Mouse (Mus musculus): Measurements from ENCODE around the gene Slc6a20b. TPM values are rescaled to one million over a fixed set of nuclear protein-coding genes. Genes with fewer than 3 reads are reported as not detected.

Gene Slc6a20b
- 0.26 TPM for polyA plus RNA-seq (2017; shearing (Covaris generic))

DNA sequence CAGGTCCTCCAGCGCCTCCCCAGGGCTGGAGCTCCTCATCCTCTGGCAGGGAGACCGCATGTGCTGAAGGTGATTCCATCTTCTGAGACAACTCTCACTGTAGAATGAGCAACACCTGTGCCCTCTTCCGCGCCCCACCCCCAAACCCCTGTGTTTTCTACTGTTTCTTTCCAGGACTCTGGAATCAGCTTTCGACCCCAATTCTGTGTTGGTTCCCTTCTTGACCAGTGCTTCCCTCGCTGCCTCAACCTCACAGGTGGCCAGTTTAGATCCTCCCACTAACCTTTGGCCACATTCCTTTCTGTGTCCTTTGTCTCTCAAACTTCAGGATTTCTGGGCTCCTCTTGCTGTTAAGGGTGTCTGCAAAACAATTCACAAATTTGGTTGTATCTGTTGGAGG, at the start of gene Slc6a20b:
Gene Slc6a20b, minus strand, starts transcription at position 285 of the 400 bp plus-strand sequence.

GRCm38 (mm10) chr9:123678327-123679105, 46.2 kb upstream of the Slc6a20b start, which contains the start of the genes Ccr9 and Slc6a20a:
Gene Ccr9 (plus strand): TSS chr9:123678439.
Gene Slc6a20a (minus strand): TSS chr9:123678885.

Other genes starting within 250 kb of the Slc6a20b start
- 29.5 TPM for gene Limd1, start 153.9 kb downstream of the Slc6a20b start, polyA plus RNA-seq (2017; shearing (Covaris generic))
- 98.4 TPM for gene Sacm1l, start 102.8 kb downstream of the Slc6a20b start, polyA plus RNA-seq (2017; shearing (Covaris generic))
- gene Ccr9, start 45.9 kb upstream of the Slc6a20b start, polyA plus RNA-seq (2017; shearing (Covaris generic)) = 8.3 TPM
- gene Slc6a20a, start 46.3 kb upstream of the Slc6a20b start, polyA plus RNA-seq (2017; shearing (Covaris generic)) = not detected
- 37.7 TPM for gene Lztfl1, start 85.1 kb upstream of the Slc6a20b start, polyA plus RNA-seq (2017; shearing (Covaris generic))
- gene Cxcr6, start 173.9 kb upstream of the Slc6a20b start, polyA plus RNA-seq (2017; shearing (Covaris generic)) = 22.9 TPM
- gene Fyco1, start 219.3 kb upstream of the Slc6a20b start, polyA plus RNA-seq (2017; shearing (Covaris generic)) = 59.4 TPM
- 0.46 TPM for gene Xcr1, start 229.5 kb upstream of the Slc6a20b start, polyA plus RNA-seq (2017; shearing (Covaris generic))